Mouse (Mus musculus) liver, embryonic 14.5 days (tissue): Measurements from ENCODE around the gene Gm13090. TPM values are rescaled to one million over a fixed set of nuclear protein-coding genes. Genes with fewer than 3 reads are reported as not detected.

Source experiments
- ATAC-seq: fragments of 200-750 bp; cut with Nextera tagmentation; 2 replicates; pipeline ENCODE4 v1.8.0; 2017; ENCODE audit warnings: moderate number of reproducible peaks, mild to moderate bottlenecking, moderate library complexity; ENCODE audit not compliant: insufficient read depth
- DNase-seq, 3 experiments: peaks; one replicate each; pipeline ENCODE4 v3.0.0-alpha.2; 2012 to 2013; ENCODE audit warnings: low read depth in 3 of 3, low spot score in 3 of 3
- H3K27ac ChIP-seq: fragments of 300-500 bp; sonication (generic); 2 replicates; pipeline ENCODE4 v1.5.1; 2014; ENCODE audit warnings: moderate library complexity, mild to moderate bottlenecking, control low read depth, inconsistent platforms
- H3K27me3 ChIP-seq: fragments of 300-500 bp; sonication (generic); 2 replicates; pipeline ENCODE4 v1.6.1; 2014; ENCODE audit warnings: mild to moderate bottlenecking, low read length, moderate library complexity; ENCODE audit not compliant: control insufficient read depth, insufficient read depth
- H3K36me3 ChIP-seq: fragments of 300-500 bp; sonication (generic); replicated peaks from 2 replicates; pipeline ENCODE4 v1.6.1; 2014; ENCODE audit warnings: low read depth; ENCODE audit not compliant: control insufficient read depth, insufficient read depth
- H3K4me1 ChIP-seq, 2 experiments: fragments of 200-500 bp in 1 of 2; fragments of 300-500 bp in 1 of 2; sonication (generic) in 1 of 2; replicated peaks; 2 replicates each; pipeline ENCODE4 v1.6.1; 2012 to 2014; ENCODE audit warnings: antibody characterized with exemption in 1 of 2, inconsistent platforms in 1 of 2, low read length in 1 of 2; ENCODE audit not compliant: control insufficient read depth in 2 of 2, insufficient read depth in 2 of 2
- H3K4me2 ChIP-seq: fragments of 300-500 bp; sonication (generic); 2 replicates; pipeline ENCODE4 v1.6.1; 2014; ENCODE audit warnings: low read depth, mild to moderate bottlenecking, control low read depth, moderate library complexity
- H3K4me3 ChIP-seq, 2 experiments: fragments of 200-500 bp in 1 of 2; fragments of 300-500 bp in 1 of 2; sonication (generic) in 1 of 2; 2 replicates each; pipeline ENCODE4 v1.5.1; 2012 to 2014; ENCODE audit warnings: low read depth in 2 of 2, low read length in 2 of 2, mild to moderate bottlenecking in 2 of 2, control low read depth in 1 of 2, inconsistent platforms in 1 of 2, moderate library complexity in 1 of 2; ENCODE audit not compliant: insufficient read depth in 1 of 2
- H3K9ac ChIP-seq: fragments of 300-500 bp; sonication (generic); replicated peaks from 2 replicates; pipeline ENCODE4 v1.6.1; 2014; ENCODE audit warnings: mild to moderate bottlenecking, control low read depth, moderate library complexity
- H3K9me3 ChIP-seq: fragments of 300-500 bp; sonication (generic); 2 replicates; pipeline ENCODE4 v1.6.1; 2016; ENCODE audit warnings: low read length, mixed read lengths; ENCODE audit not compliant: control insufficient read depth
- CTCF ChIP-seq: IDR thresholded peaks from 2 replicates; pipeline ENCODE4 v1.5.1; 2016; ENCODE audit warnings: antibody characterized with exemption, low read depth, control low read depth
- EP300 ChIP-seq: IDR thresholded peaks from 2 replicates; pipeline ENCODE4 v1.6.1; 2016; ENCODE audit warnings: antibody characterized with exemption, low read depth
- WGBS: fragments of 180-500 bp; shearing (Covaris S2); extraction: QIAGEN DNeasy Blood & Tissue Kit; methylation state at CpG from one replicate; pipeline ENCODE4 v1.1.7; 2014; ENCODE audit not compliant: insufficient replicate concordance; 5-methylcytosine and 5-hydroxymethylcytosine counted together
- polyA plus RNA-seq, 2 experiments: library from polyadenylated mRNA; depleted of rRNA in 1 of 2; stranded (reverse) in 1 of 2; unstranded in 1 of 2; fragments of >200 nt; fragmentation: Nextera tagmentation in 1 of 2; extraction: Ambion mirVana in 1 of 2; gene quantifications; 2 replicates each; pipeline versions ENCODE4 v1.2.1 to v1.2.3; 2012 to 2014

Gm13090 gene
- polyA plus RNA-seq, 2 experiments = not detected

DNA sequence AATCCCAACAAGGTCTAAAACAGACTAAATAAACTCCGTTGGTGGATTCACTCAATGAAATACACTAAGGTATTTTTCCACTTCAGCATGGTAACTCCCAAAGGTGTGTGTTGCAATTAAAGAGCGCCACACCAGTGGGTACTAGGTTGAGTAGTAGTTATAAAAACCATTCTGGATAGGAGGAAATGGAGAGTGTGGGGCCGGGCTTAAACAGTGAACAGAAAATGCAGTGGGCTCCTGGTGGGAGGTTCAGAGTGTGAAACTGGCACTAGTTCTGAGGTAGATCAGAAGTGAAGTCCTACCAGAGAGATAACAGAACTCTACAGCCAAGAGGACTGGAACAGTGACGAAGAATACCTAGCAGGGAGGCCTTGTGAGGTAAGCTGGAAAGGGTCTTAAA lies 30.7 kb upstream of the Gm13090 start:
- H3K4me1 ChIP-seq = peaks cover 8 to 12% of the 10 kb centered on the region in 2 experiments
- peak overlapping the region in 1 of 2 experiments; percentile 83; a peak in 2 of 4 replicates for H3K4me3 ChIP-seq
- no peak overlapping the region for H3K27ac ChIP-seq

GRCm38 (mm10) chr4:151059566-151059965 lies 29.8 kb upstream of the Gm13090 start:
- H3K27me3 ChIP-seq = no peaks in the 10 kb centered on the region; the same call in 1 of the 2 replicates
- no peak overlapping the region for H3K4me3 ChIP-seq
- no peak overlapping the region for H3K27ac ChIP-seq
- H3K36me3 ChIP-seq = no peaks in the 10 kb centered on the region
- no peak for ATAC-seq
- TF ChIP-seq EP300 = no peak
- no peak for TF ChIP-seq CTCF
- no peak for DNase-seq
- no peaks in the 10 kb centered on the region; the same call in 1 of the 2 replicates for H3K9me3 ChIP-seq
- no peak overlapping the region for H3K4me2 ChIP-seq
- WGBS = 82% methylated on average over 4 of the region's 4 CpGs
- no peak overlapping the region for H3K9ac ChIP-seq
- peaks cover 8 to 12% of the 10 kb centered on the region in 2 experiments for H3K4me1 ChIP-seq

More for the DNA sequence above, 30.7 kb upstream of the Gm13090 start:
- TF ChIP-seq CTCF (no peak), EP300 (no peak)
- Histone ChIP-seq H3K36me3 (no peaks in the 10 kb centered on the region), H3K9me3 (no peaks in the 10 kb centered on the region; the same call in 1 of the 2 replicates), H3K4me2 (peak overlapping the region; percentile 70), H3K27me3 (no peaks in the 10 kb centered on the region), H3K9ac (no peak overlapping the region)
- WGBS = 69% methylated on average over 4 of the region's 4 CpGs
- no peak for DNase-seq
- ATAC-seq = no peak

DNA sequence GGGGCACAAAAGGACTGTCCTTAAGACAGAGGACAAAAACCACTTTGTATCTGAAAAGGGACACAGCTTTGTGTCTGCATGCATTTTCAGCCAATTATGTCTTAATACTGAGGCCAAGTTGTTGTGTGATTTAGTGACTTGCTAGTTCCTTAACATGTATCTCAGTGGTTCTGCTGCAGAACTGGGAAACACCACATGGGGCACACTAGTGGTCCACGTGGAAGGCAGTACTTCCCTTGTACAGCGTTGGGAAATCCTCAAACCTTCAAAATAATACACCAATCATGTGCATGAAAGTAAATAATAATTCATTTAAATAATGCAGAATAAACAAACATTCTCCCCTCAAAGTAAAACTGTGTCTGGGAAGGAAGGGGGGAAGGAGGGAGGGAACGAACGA lies 20.6 kb upstream of the Gm13090 start:
- Histone ChIP-seq H3K27me3 (no peaks in the 10 kb centered on the region; the same call in 1 of the 2 replicates), H3K4me1 (no peaks in the 10 kb centered on the region; a peak in 1 of 4 replicates), H3K4me3 (no peak overlapping the region), H3K9me3 (no peaks in the 10 kb centered on the region), H3K36me3 (no peaks in the 10 kb centered on the region), H3K9ac (no peak overlapping the region), H3K27ac (no peak overlapping the region), H3K4me2 (no peak overlapping the region)
- TF ChIP-seq CTCF (peak; percentile 11; the same call in 1 of the 2 replicates), EP300 (no peak)
- DNase-seq (no peak), ATAC-seq (no peak)
- 15% methylated on average over 4 of the region's 4 CpGs for WGBS

- Histone ChIP-seq H3K36me3 (no peaks in the 10 kb centered on the region), H3K4me2 (no peak overlapping the region), H3K27me3 (no peaks in the 10 kb centered on the region), H3K27ac (no peak overlapping the region), H3K9me3 (no peaks in the 10 kb centered on the region), H3K4me1 (no peaks in the 10 kb centered on the region; a peak in 1 of 4 replicates), H3K9ac (no peak overlapping the region), H3K4me3 (no peak overlapping the region)
- WGBS = 38% methylated on average over 7 of the region's 7 CpGs
- DNase-seq (no peak), ATAC-seq (no peak)
- TF ChIP-seq EP300 = no peak
- no peak for TF ChIP-seq CTCF
Observed at GRCm38 (mm10) chr4:151070962-151071361, 18.4 kb upstream of the Gm13090 start.

DNA sequence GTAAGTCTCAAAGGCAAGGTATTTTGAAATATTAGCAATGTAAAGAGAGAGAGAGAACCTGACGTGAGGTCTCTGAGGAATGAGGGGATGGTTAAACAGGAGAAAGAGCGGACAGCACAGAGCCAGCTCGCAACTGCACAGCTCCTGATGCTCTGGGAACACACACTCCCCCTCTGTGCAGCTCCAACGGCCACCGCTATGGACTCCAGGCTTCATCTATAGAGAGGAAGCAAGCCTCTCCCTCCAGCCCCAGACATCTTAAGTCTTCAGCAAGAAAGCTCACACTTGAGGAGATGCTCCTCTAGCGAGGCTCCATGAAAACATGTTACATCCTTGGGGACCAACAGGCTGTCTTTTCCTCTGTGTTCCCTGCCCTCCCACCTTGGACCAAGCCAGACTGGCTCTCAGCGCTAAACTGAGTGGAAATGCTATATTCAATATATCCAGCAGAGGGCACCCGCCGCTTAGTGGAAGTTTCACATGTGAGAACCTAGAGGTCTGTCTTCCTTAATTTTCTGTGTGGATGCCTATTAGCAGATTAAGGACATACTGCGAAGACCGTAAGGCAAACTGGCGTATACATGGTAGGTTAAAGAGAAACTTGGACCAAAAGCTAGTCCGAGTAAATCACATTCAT lies 16.1 kb upstream of the Gm13090 start:
- WGBS = 36% methylated on average over 13 of the region's 13 CpGs
- Histone ChIP-seq H3K27ac (no peak overlapping the region), H3K4me1 (no peaks in the 10 kb centered on the region; a peak in 1 of 4 replicates), H3K36me3 (no peaks in the 10 kb centered on the region), H3K4me3 (no peak overlapping the region), H3K27me3 (no peaks in the 10 kb centered on the region), H3K9me3 (no peaks in the 10 kb centered on the region), H3K4me2 (no peak overlapping the region), H3K9ac (no peak overlapping the region)
- DNase-seq (peak in 1 of 3 experiments; percentile 16), ATAC-seq (no peak)
- TF ChIP-seq EP300 = no peak
- TF ChIP-seq CTCF = peak; percentile 77
